Mouse (Mus musculus): ENCODE measurements around the gene Klhl20. TPM values are rescaled to one million over a fixed set of nuclear protein-coding genes. Genes with fewer than 3 reads are reported as not detected.

Gene Klhl20
- total and polyA plus RNA-seq, 3 experiments, result 3.7 to 7.8 TPM; not detected in 1

DNA sequence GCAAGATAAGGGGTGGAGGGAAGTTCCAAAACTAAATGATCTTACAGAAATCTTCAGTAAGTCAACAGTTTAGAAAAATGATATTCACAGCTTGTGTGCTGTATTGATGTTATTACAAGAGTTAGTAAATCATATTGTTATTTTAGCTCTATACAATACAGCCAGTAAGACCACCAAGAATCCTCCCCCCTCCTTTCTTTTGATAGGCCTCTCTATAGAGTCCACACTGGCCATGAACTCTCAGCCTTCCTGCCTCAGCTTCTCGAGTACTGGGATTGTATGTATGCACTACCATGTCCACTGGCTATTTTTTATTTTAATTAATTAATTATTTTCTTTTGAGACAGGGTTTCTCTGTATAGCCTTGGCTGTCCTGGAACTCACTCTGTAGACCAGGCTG lies 68.0 kb downstream of the Klhl20 start (continued):
- TF ChIP-seq JUND (IDR thresholded peaks at IDR 0.05; ENCODE audit: low read depth, low read length), result no peak

DNA sequence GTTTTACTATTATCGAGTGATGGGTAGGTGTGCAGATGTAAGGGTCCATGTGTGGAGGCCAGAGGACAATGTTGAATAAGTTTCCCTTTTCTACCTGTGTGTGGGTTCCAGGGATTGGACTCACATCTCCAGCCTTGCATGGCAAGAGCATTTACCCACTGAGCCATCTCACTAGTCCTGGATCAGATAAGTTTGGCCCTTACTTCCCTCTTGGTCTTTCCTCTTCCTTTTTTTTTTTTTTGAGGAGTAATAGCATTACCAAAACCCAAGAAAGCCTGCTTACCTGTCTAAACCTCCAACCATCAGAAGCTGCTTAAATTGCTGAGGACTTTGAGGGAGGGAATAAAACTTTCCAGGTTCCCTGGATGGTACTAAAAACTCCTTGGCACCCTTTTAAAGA lies 74.1 kb downstream of the Klhl20 start:
- TF ChIP-seq ZNF384 (IDR thresholded peaks at IDR 0.05; ENCODE audit: low read depth, low read length) (peak; percentile 91), GATA1 (IDR thresholded peaks at IDR 0.05; ENCODE audit: low read depth, low read length) (peak; percentile 74), MYB (IDR thresholded peaks at IDR 0.05; ENCODE audit: low read depth, low read length) (no peak), ETS1 (IDR thresholded peaks at IDR 0.05; ENCODE audit: low read depth, low read length) (no peak)
- Histone ChIP-seq H3K79me2 (ENCODE audit: control insufficient read depth, insufficient read depth, low read length, poor library complexity) (no peaks in the 10 kb centered on the region), H3K4me3 (ENCODE audit: control insufficient read depth in 1 of 2, insufficient read depth in 1 of 2, low read depth in 2 of 2, low read length in 2 of 2) (no peak overlapping the region), H3K9ac (ENCODE audit: control insufficient read depth, low read depth, low read length, poor library complexity, severe bottlenecking) (no peak overlapping the region), H3K36me3 (ENCODE audit: control insufficient read depth in 1 of 2, insufficient read depth in 2 of 2, low read length in 2 of 2) (peaks cover 5% of the 10 kb centered on the region in 2 experiments), H3K4me1 (ENCODE audit: control insufficient read depth in 1 of 2, insufficient read depth in 2 of 2, low read length in 2 of 2) (peaks cover 0 to 2% of the 10 kb centered on the region in 2 experiments; a peak in 2 of 4 replicates), H3K27me3 (ENCODE audit: control insufficient read depth in 1 of 2, insufficient read depth in 2 of 2, low read length in 2 of 2) (no peaks in the 10 kb centered on the region), H3K27ac (ENCODE audit: control insufficient read depth, low read depth, low read length) (no peak overlapping the region), H3K9me3 (replicated peaks; ENCODE audit: insufficient read depth, low read length) (no peaks in the 10 kb centered on the region)
- DNase-seq (ENCODE audit: low read depth, low spot score), result peak; percentile 39

DNA sequence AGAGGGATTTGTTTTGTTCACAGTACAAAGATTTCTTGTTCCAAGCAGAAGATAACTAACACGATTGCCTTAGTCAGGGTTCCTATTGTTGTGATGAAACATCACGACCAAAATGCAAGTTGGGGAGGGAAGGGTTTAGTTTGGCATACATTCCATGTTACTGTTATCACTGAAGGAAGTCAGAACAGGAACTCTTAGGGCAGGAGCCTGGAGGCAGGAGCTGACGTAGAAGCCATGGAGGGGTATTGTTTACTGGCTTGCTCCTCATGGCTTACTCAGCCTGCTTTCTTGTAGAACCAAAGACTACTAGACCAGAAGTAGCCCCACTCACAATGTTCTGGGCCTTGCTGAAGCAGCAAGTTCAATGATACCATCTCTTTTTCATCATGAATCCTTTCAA lies 84.3 kb downstream of the Klhl20 start:
- no peaks in the 10 kb centered on the region for H3K79me2 ChIP-seq (ENCODE audit: control insufficient read depth, insufficient read depth, low read length, poor library complexity)
- no peaks in the 10 kb centered on the region for H3K9me3 ChIP-seq (replicated peaks; ENCODE audit: insufficient read depth, low read length)
- H3K4me3 ChIP-seq (ENCODE audit: control insufficient read depth in 1 of 2, insufficient read depth in 1 of 2, low read depth in 2 of 2, low read length in 2 of 2), result no peak overlapping the region
- no peak overlapping the region for H3K27ac ChIP-seq (ENCODE audit: control insufficient read depth, low read depth, low read length)
- DNase-seq (ENCODE audit: low read depth, low spot score), result no peak
- 0 out of 4 replicates have a peak, but pooled peaks cover 0 to 2% of the 10 kb centered on the region in 2 experiments for H3K4me1 ChIP-seq (ENCODE audit: control insufficient read depth in 1 of 2, insufficient read depth in 2 of 2, low read length in 2 of 2)
- TF ChIP-seq GATA1 (IDR thresholded peaks at IDR 0.05; ENCODE audit: low read depth, low read length), result no peak
- TF ChIP-seq SMC3 (IDR thresholded peaks at IDR 0.05; ENCODE audit: low read depth, low read length), result no peak
- no peak for TF ChIP-seq CHD1 (IDR thresholded peaks at IDR 0.05; ENCODE audit: low read depth, low read length)
- no peak for TF ChIP-seq E2F4 (IDR thresholded peaks at IDR 0.05; ENCODE audit: borderline replicate concordance, low read depth, low read length)
- no peak for TF ChIP-seq BHLHE40 (IDR thresholded peaks at IDR 0.05; ENCODE audit: borderline replicate concordance, low read depth, low read length)
- peaks cover 0 to 5% of the 10 kb centered on the region in 2 experiments; a peak in 2 of 4 replicates for H3K36me3 ChIP-seq (ENCODE audit: control insufficient read depth in 1 of 2, insufficient read depth in 2 of 2, low read length in 2 of 2)
- H3K27me3 ChIP-seq (ENCODE audit: control insufficient read depth in 1 of 2, insufficient read depth in 2 of 2, low read length in 2 of 2), result no peaks in the 10 kb centered on the region
- H3K9ac ChIP-seq (ENCODE audit: control insufficient read depth, low read depth, low read length, poor library complexity, severe bottlenecking), result no peak overlapping the region

DNA sequence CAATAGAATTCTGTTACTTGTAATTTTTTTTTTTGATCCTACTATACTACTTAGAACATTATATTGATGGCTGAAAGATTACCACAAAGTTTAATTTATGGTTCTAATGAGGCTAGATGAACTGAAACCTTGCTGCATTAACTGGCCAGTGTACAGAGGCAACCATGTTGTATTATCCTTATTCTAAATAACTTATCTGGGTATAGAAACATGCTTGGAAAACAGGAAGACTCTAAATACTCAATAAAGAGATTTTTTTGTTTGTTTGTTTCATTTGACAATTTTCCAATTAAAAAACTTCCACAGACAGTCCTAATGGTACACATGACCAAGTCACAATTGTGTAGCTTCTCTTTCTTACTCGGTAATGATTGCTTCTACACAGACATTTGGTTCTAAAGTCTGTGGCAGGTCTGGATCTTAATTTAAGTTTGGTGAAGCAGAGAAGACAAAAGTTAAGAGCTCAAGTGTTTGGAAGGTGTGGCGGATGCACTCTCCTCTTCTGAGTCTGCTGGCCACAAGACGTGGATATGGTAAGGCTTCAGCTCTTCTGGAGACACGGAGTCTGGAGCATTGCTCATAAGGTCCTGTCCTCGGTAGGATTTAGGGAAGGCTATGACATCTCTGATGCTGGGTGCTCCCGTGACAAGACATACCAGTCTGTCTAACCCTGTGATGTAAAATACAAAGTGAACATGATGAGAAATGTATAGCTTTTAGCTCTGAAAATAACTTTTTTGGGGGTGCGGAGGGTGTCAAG lies 89.9 kb downstream of the Klhl20 start:
- peak; percentile 66 for DNase-seq (ENCODE audit: low read depth, low spot score)
- Histone ChIP-seq H3K9ac (ENCODE audit: control insufficient read depth, low read depth, low read length, poor library complexity, severe bottlenecking) (no peak overlapping the region), H3K36me3 (ENCODE audit: control insufficient read depth in 1 of 2, insufficient read depth in 2 of 2, low read length in 2 of 2) (peaks cover 2 to 20% of the 10 kb centered on the region in 2 experiments)

More for the DNA sequence above, 89.9 kb downstream of the Klhl20 start:
- Histone ChIP-seq H3K27ac (ENCODE audit: control insufficient read depth, low read depth, low read length) (no peak overlapping the region), H3K79me2 (ENCODE audit: control insufficient read depth, insufficient read depth, low read length, poor library complexity) (peaks cover 14% of the 10 kb centered on the region), H3K27me3 (ENCODE audit: control insufficient read depth in 1 of 2, insufficient read depth in 2 of 2, low read length in 2 of 2) (no peaks in the 10 kb centered on the region), H3K9me3 (replicated peaks; ENCODE audit: insufficient read depth, low read length) (no peaks in the 10 kb centered on the region), H3K4me1 (ENCODE audit: control insufficient read depth in 1 of 2, insufficient read depth in 2 of 2, low read length in 2 of 2) (0 out of 4 replicates have a peak, but pooled peaks cover 0 to 2% of the 10 kb centered on the region in 2 experiments), H3K4me3 (ENCODE audit: control insufficient read depth in 1 of 2, insufficient read depth in 1 of 2, low read depth in 2 of 2, low read length in 2 of 2) (no peak overlapping the region)
- TF ChIP-seq ZC3H11A (IDR thresholded peaks at IDR 0.05; ENCODE audit: low read depth, low read length) (no peak), HCFC1 (IDR thresholded peaks at IDR 0.05; ENCODE audit: low read depth, low read length) (no peak)
